Mouse (Mus musculus): ENCODE results near the gene Hbs1l.

DNA sequence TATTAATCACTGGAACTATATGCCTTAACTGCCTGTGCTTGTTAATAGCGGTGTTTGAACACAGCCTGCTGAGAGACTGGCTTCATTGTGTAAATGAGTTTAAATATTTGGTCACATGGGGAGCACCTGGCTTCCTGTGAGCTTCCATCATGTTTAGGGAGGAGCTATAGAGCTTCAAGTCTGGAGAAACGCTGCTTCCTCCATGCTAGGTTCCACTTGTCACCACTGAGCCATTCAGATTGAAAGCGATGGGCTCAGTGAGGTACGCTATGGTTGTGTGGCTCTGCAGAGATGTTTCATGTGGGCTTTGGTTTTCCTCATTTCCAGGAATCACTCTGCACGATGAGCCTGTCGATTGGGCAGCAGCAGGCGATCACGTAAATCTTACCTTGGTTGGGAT lies 62.2 kb downstream of the Hbs1l start:
- TF ChIP-seq CTCF (IDR thresholded peaks at IDR 0.05; ENCODE audit: insufficient read depth, low read length) (no peak), POLR2A (IDR thresholded peaks at IDR 0.05; ENCODE audit: borderline replicate concordance, extremely low read depth, low read depth, low read length) (no peak)
